Mouse (Mus musculus) lung, postnatal 0 days (tissue): ENCODE measurements at regions not wholly inside any gene's neighbourhood (a gene's known extent, or its start where the extent isn't known, plus 50 kb on each side); places are given as distances from the start of the nearest gene placed in this dataset.

Experiments
- CTCF ChIP-seq: IDR thresholded peaks from 2 replicates; pipeline ENCODE4 v1.5.1; 2016; ENCODE audit warnings: antibody characterized with exemption, mild to moderate bottlenecking
- EP300 ChIP-seq: IDR thresholded peaks from 2 replicates; pipeline ENCODE4 v1.6.1; 2016; ENCODE audit warnings: antibody characterized with exemption, mild to moderate bottlenecking, control low read depth

DNA sequence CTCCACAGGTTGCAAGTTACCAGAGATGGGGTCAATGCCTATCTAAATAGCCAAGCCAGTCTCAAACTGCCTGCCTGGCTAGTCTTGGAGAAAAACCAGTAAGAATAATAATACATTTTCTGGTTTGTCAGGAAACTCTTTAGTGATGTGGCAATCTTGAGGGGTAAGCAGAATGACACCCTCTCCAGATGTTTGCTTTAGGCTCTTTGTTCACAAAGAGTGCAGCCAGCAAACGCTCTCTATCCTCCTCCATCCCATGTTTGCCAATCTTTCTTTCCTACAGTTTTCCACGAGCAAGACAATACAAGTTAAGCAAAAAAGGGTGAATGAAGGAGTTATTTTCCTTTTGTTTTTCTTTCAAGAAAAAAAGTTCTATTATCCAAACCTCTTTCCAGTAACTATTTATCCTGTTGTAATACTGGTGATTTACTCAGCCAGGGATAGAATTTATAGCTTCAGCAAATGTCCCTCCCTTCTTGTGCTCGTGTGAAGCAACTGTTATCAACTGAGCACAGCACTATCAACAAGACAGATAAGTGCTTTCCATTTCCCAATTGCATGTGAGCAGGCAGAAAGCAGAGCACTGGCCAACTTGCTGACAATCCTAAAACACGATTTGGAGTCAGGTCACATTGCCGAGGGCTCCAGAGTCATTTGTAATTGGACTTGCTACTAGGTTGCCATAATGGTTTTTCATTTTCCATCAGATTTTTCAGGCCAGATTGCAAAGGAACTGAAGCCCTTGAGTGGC lies 873.5 kb downstream of the Rapgef2 start:
- TF ChIP-seq CTCF (no peak), EP300 (no peak)
